Mouse (Mus musculus): Measurements from ENCODE around the gene Otud1. TPM values are rescaled to one million over a fixed set of nuclear protein-coding genes. Genes with fewer than 3 reads are reported as not detected.

Otud1 gene
- polyA plus RNA-seq (2012; ENCODE audit: insufficient read depth, insufficient read length, low replicate concordance, missing spikeins) = not detected in 2 replicates

GRCm38 (mm10) chr2:19657158-19657874 is at the start of gene Otud1:
TSS of gene Otud1 (plus strand) at chr2:19657752.
- peak within 1 kb of the TSS; percentile 86 for H3K27ac ChIP-seq (ENCODE audit: insufficient read depth, low read depth, low read length)
- TF ChIP-seq POLR2A (IDR thresholded peaks at IDR 0.05; ENCODE audit: insufficient read depth, low read depth, low read length) (peak; percentile 92), CTCF (IDR thresholded peaks at IDR 0.05; ENCODE audit: insufficient read depth, low read depth, low read length) (no peak)
- H3K4me3 ChIP-seq (ENCODE audit: insufficient read depth, low read depth, low read length) = peak within 1 kb of the TSS; percentile 77
- WGBS = under 1% methylated on average over 62 of the region's 62 CpGs
- peaks cover 4% of the 10 kb centered on the region; the same call in 1 of the 2 replicates for H3K4me1 ChIP-seq (ENCODE audit: control insufficient read depth, insufficient read depth, low read length)

GRCm38 (mm10) chr2:19607852-19608251 is 49.7 kb upstream of the Otud1 start:
- TF ChIP-seq POLR2A (IDR thresholded peaks at IDR 0.05; ENCODE audit: insufficient read depth, low read depth, low read length) = no peak
- no peak for TF ChIP-seq CTCF (IDR thresholded peaks at IDR 0.05; ENCODE audit: insufficient read depth, low read depth, low read length)
- Histone ChIP-seq H3K27ac (ENCODE audit: insufficient read depth, low read depth, low read length) (no peak overlapping the region), H3K4me3 (ENCODE audit: insufficient read depth, low read depth, low read length) (no peak overlapping the region), H3K4me1 (ENCODE audit: control insufficient read depth, insufficient read depth, low read length) (no peaks in the 10 kb centered on the region)
- WGBS = 70% methylated on average over 1 of the region's 1 CpGs

- WGBS = 39% methylated on average over 3 of the region's 3 CpGs
- Histone ChIP-seq H3K4me3 (ENCODE audit: insufficient read depth, low read depth, low read length) (no peak overlapping the region), H3K4me1 (ENCODE audit: control insufficient read depth, insufficient read depth, low read length) (no peaks in the 10 kb centered on the region), H3K27ac (ENCODE audit: insufficient read depth, low read depth, low read length) (no peak overlapping the region)
- TF ChIP-seq POLR2A (IDR thresholded peaks at IDR 0.05; ENCODE audit: insufficient read depth, low read depth, low read length) (no peak), CTCF (IDR thresholded peaks at IDR 0.05; ENCODE audit: insufficient read depth, low read depth, low read length) (no peak)
These were observed 49.0 kb upstream of the Otud1 start for GRCm38 (mm10) chr2:19608410-19609073.

- H3K4me3 ChIP-seq (ENCODE audit: insufficient read depth, low read depth, low read length) = no peak overlapping the region
- no peak overlapping the region for H3K27ac ChIP-seq (ENCODE audit: insufficient read depth, low read depth, low read length)
- TF ChIP-seq CTCF (IDR thresholded peaks at IDR 0.05; ENCODE audit: insufficient read depth, low read depth, low read length) (no peak), POLR2A (IDR thresholded peaks at IDR 0.05; ENCODE audit: insufficient read depth, low read depth, low read length) (no peak)
- no peaks in the 10 kb centered on the region for H3K4me1 ChIP-seq (ENCODE audit: control insufficient read depth, insufficient read depth, low read length)
- WGBS = 97% methylated on average over 1 of the region's 1 CpGs
These were observed 35.5 kb upstream of the Otud1 start for GRCm38 (mm10) chr2:19622041-19622440.

- Histone ChIP-seq H3K27ac (ENCODE audit: insufficient read depth, low read depth, low read length) (no peak overlapping the region), H3K4me1 (ENCODE audit: control insufficient read depth, insufficient read depth, low read length) (no peaks in the 10 kb centered on the region), H3K4me3 (ENCODE audit: insufficient read depth, low read depth, low read length) (no peak overlapping the region)
- TF ChIP-seq CTCF (IDR thresholded peaks at IDR 0.05; ENCODE audit: insufficient read depth, low read depth, low read length) (no peak), POLR2A (IDR thresholded peaks at IDR 0.05; ENCODE audit: insufficient read depth, low read depth, low read length) (no peak)
- WGBS = 77% methylated on average over 6 of the region's 6 CpGs
These were observed 30.5 kb upstream of the Otud1 start for GRCm38 (mm10) chr2:19627044-19627443.

GRCm38 (mm10) chr2:19627920-19628608 is 29.5 kb upstream of the Otud1 start:
- WGBS = 76% methylated on average over 4 of the region's 4 CpGs
- Histone ChIP-seq H3K27ac (ENCODE audit: insufficient read depth, low read depth, low read length) (no peak overlapping the region), H3K4me1 (ENCODE audit: control insufficient read depth, insufficient read depth, low read length) (no peaks in the 10 kb centered on the region), H3K4me3 (ENCODE audit: insufficient read depth, low read depth, low read length) (no peak overlapping the region)
- TF ChIP-seq CTCF (IDR thresholded peaks at IDR 0.05; ENCODE audit: insufficient read depth, low read depth, low read length) (no peak), POLR2A (IDR thresholded peaks at IDR 0.05; ENCODE audit: insufficient read depth, low read depth, low read length) (no peak)

GRCm38 (mm10) chr2:19630544-19630943 is 27.0 kb upstream of the Otud1 start:
- WGBS = 86% methylated on average over 1 of the region's 1 CpGs
- Histone ChIP-seq H3K4me1 (ENCODE audit: control insufficient read depth, insufficient read depth, low read length) (no peaks in the 10 kb centered on the region), H3K4me3 (ENCODE audit: insufficient read depth, low read depth, low read length) (no peak overlapping the region), H3K27ac (ENCODE audit: insufficient read depth, low read depth, low read length) (no peak overlapping the region)
- TF ChIP-seq POLR2A (IDR thresholded peaks at IDR 0.05; ENCODE audit: insufficient read depth, low read depth, low read length) = no peak
- no peak for TF ChIP-seq CTCF (IDR thresholded peaks at IDR 0.05; ENCODE audit: insufficient read depth, low read depth, low read length)

- TF ChIP-seq POLR2A (IDR thresholded peaks at IDR 0.05; ENCODE audit: insufficient read depth, low read depth, low read length) = no peak
- TF ChIP-seq CTCF (IDR thresholded peaks at IDR 0.05; ENCODE audit: insufficient read depth, low read depth, low read length) = no peak
- 54% methylated on average over 2 of the region's 2 CpGs for WGBS
- H3K27ac ChIP-seq (ENCODE audit: insufficient read depth, low read depth, low read length) = no peak overlapping the region
- H3K4me1 ChIP-seq (ENCODE audit: control insufficient read depth, insufficient read depth, low read length) = no peaks in the 10 kb centered on the region
- H3K4me3 ChIP-seq (ENCODE audit: insufficient read depth, low read depth, low read length) = no peak overlapping the region
These were observed 24.1 kb upstream of the Otud1 start for GRCm38 (mm10) chr2:19633406-19633920.

Measured in olfactory bulb, adult 2 months (tissue).